Mouse (Mus musculus) liver, embryonic 11.5 days (tissue): ENCODE measurements around the gene Synpo2. TPM values are rescaled to one million over a fixed set of nuclear protein-coding genes. Genes with fewer than 3 reads are reported as not detected.

ENCODE experiments used
- ATAC-seq: fragments of 200-750 bp; cut with Nextera tagmentation; replicated peaks from 2 replicates; pipeline ENCODE4 v1.8.0; 2017; ENCODE audit warnings: moderate number of reproducible peaks, mild to moderate bottlenecking, moderate TSS enrichment, moderate library complexity; ENCODE audit not compliant: low FRiP score
- DNase-seq: peaks from one replicate; pipeline ENCODE4 v3.0.0-alpha.2; 2017; ENCODE audit warnings: low spot score
- H3K27ac ChIP-seq: fragments of 300-500 bp; sonication (generic); 2 replicates; pipeline ENCODE4 v1.5.1; 2014; ENCODE audit warnings: mild to moderate bottlenecking, low read depth, low read length, control low read depth
- H3K27me3 ChIP-seq: fragments of 300-500 bp; sonication (generic); replicated peaks from 2 replicates; pipeline ENCODE4 v1.6.1; 2014; ENCODE audit warnings: low read length, mixed read lengths; ENCODE audit not compliant: control insufficient read depth, insufficient read depth
- H3K36me3 ChIP-seq: fragments of 300-500 bp; sonication (generic); 2 replicates; pipeline ENCODE4 v1.6.1; 2014; ENCODE audit warnings: mild to moderate bottlenecking, low read length, moderate library complexity, mixed read lengths; ENCODE audit not compliant: control insufficient read depth, insufficient read depth
- H3K4me1 ChIP-seq: fragments of 300-500 bp; sonication (generic); replicated peaks from 2 replicates; pipeline ENCODE4 v1.6.1; 2014; ENCODE audit warnings: low read length, mixed read lengths; ENCODE audit not compliant: control insufficient read depth, insufficient read depth
- H3K4me2 ChIP-seq: fragments of 300-500 bp; sonication (generic); 2 replicates; pipeline ENCODE4 v1.6.1; 2014; ENCODE audit warnings: mild to moderate bottlenecking, control low read depth, moderate library complexity
- H3K4me3 ChIP-seq: fragments of 300-500 bp; sonication (generic); 2 replicates; pipeline ENCODE4 v1.5.1; 2014; ENCODE audit warnings: low read depth, low read length, control low read depth
- H3K9ac ChIP-seq: fragments of 300-500 bp; sonication (generic); 2 replicates; pipeline ENCODE4 v1.6.1; 2014; ENCODE audit warnings: low read depth, low read length, control low read depth
- H3K9me3 ChIP-seq: fragments of 300-500 bp; sonication (generic); 2 replicates; pipeline ENCODE4 v1.6.1; 2016; ENCODE audit warnings: low read length, inconsistent platforms, mixed read lengths; ENCODE audit not compliant: control insufficient read depth
- WGBS: fragments of 180-500 bp; shearing (Covaris S2); extraction: QIAGEN DNeasy Blood & Tissue Kit; methylation state at CpG from one replicate; pipeline ENCODE4 v1.1.7; 2014; 5-methylcytosine and 5-hydroxymethylcytosine counted together
- polyA plus RNA-seq: library from polyadenylated mRNA; unstranded; fragments of >200 nt; fragmentation: Nextera tagmentation; extraction: Ambion mirVana; gene quantifications from 2 replicates; pipeline ENCODE4 v1.2.1, GENCODE M21; 2014

The Synpo2 gene
- polyA plus RNA-seq, 1 experiment from 2014 or later = 1.9 TPM

DNA sequence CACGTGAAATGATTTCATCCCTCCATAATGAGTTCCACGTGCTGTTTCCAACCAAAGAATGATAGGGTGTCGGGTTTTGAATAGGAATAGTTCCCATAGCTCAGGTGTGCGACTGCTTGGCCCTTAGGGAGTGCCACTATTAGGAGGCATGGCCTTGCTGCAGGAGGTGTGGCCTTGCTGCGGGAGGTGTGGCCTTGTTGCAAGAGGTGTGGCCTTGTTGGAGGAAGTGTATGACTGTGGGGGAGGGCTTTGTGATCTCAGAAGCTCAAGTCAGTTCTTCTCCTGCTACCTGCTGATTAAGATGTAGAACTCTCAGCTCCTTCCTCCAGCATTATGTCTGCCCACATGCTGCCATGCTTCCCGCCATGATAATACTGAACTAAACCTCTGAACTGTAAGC, 17.3 kb downstream of the Synpo2 start:
- no peak overlapping the region for H3K9ac ChIP-seq
- H3K36me3 ChIP-seq = no peaks in the 10 kb centered on the region
- DNase-seq (no peak), ATAC-seq (peak; percentile 61; the same call in 1 of the 2 replicates)
- no peak overlapping the region for H3K27ac ChIP-seq
- H3K4me2 ChIP-seq = no peak overlapping the region
- H3K9me3 ChIP-seq = no peaks in the 10 kb centered on the region
- WGBS = 50% methylated on average over 6 of the region's 6 CpGs
- H3K4me3 ChIP-seq = no peak overlapping the region
- no peaks in the 10 kb centered on the region for H3K27me3 ChIP-seq
- H3K4me1 ChIP-seq = no peaks in the 10 kb centered on the region

- Histone ChIP-seq H3K9ac (no peak overlapping the region), H3K4me1 (no peaks in the 10 kb centered on the region), H3K4me3 (no peak overlapping the region), H3K4me2 (no peak overlapping the region), H3K27me3 (no peaks in the 10 kb centered on the region), H3K36me3 (no peaks in the 10 kb centered on the region), H3K9me3 (no peaks in the 10 kb centered on the region), H3K27ac (no peak overlapping the region)
- ATAC-seq = no peak
- 67% methylated on average over 4 of the region's 4 CpGs for WGBS
- no peak for DNase-seq
Measured at GRCm38 (mm10) chr3:123208891-123209290, 27.1 kb downstream of the Synpo2 start.

DNA sequence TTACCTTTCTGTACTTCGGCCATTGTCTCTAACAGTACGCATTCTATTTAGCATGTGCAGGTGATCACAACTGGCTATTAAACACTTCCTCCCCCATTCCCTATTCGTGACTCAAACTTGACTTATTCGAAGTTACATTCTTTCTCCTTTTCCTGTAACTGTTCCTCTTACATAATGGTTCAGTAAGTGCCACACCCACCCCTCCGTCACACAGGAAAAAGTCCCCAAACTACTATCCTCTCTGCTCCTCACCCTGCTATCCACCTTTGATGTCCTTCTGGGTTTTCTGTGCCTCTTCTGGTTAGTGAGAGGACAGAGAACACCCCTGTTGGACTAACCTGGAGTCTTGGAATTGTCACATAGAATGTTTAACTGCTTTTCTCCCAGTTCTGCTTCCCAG, 28.6 kb downstream of the Synpo2 start:
- no peaks in the 10 kb centered on the region for H3K36me3 ChIP-seq
- no peak overlapping the region for H3K9ac ChIP-seq
- no peak overlapping the region for H3K4me3 ChIP-seq
- ATAC-seq (no peak), DNase-seq (no peak)
- no peak overlapping the region for H3K4me2 ChIP-seq
- no peaks in the 10 kb centered on the region for H3K4me1 ChIP-seq
- H3K9me3 ChIP-seq = no peaks in the 10 kb centered on the region
- no peak overlapping the region for H3K27ac ChIP-seq
- 72% methylated on average over 5 of the region's 5 CpGs for WGBS
- no peaks in the 10 kb centered on the region for H3K27me3 ChIP-seq

GRCm38 (mm10) chr3:123205485-123205884, 30.5 kb downstream of the Synpo2 start:
- no peaks in the 10 kb centered on the region for H3K27me3 ChIP-seq
- H3K9me3 ChIP-seq = no peaks in the 10 kb centered on the region
- H3K36me3 ChIP-seq = no peaks in the 10 kb centered on the region
- H3K4me3 ChIP-seq = no peak overlapping the region
- H3K27ac ChIP-seq = no peak overlapping the region
- DNase-seq = no peak
- H3K9ac ChIP-seq = no peak overlapping the region
- 78% methylated on average over 7 of the region's 7 CpGs for WGBS
- no peak for ATAC-seq
- H3K4me2 ChIP-seq = no peak overlapping the region
- no peaks in the 10 kb centered on the region for H3K4me1 ChIP-seq

DNA sequence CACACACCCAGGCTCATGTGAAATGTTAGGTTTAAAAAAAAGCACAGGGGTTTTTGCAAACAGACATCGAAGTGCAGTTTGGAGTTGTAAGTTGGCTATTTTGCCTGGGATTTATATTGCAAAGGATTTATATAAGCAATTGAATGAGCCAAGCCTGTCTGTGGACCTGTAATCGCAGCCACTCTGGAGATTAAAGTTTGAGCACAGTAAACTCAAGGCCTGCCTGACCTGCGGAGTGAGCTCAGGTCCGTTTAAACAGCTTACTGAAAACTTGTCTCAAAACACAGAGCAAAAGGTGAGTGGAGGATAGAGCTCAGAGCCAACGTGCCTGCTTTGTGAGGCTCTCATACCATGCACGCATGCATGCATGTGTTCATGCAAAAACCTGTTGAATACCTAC, 30.9 kb downstream of the Synpo2 start:
- no peak overlapping the region for H3K4me3 ChIP-seq
- H3K27me3 ChIP-seq = no peaks in the 10 kb centered on the region
- H3K9ac ChIP-seq = no peak overlapping the region
- H3K9me3 ChIP-seq = no peaks in the 10 kb centered on the region
- ATAC-seq (no peak), DNase-seq (no peak)
- no peaks in the 10 kb centered on the region for H3K4me1 ChIP-seq
- WGBS = 68% methylated on average over 6 of the region's 6 CpGs
- no peak overlapping the region for H3K4me2 ChIP-seq
- H3K36me3 ChIP-seq = no peaks in the 10 kb centered on the region
- H3K27ac ChIP-seq = no peak overlapping the region

GRCm38 (mm10) chr3:123204658-123205057, 31.3 kb downstream of the Synpo2 start:
- 55% methylated on average over 4 of the region's 4 CpGs for WGBS
- Histone ChIP-seq H3K9ac (no peak overlapping the region), H3K4me3 (no peak overlapping the region), H3K36me3 (no peaks in the 10 kb centered on the region), H3K27me3 (no peaks in the 10 kb centered on the region), H3K27ac (no peak overlapping the region), H3K9me3 (no peaks in the 10 kb centered on the region), H3K4me1 (no peaks in the 10 kb centered on the region), H3K4me2 (no peak overlapping the region)
- no peak for DNase-seq
- ATAC-seq = no peak

DNA sequence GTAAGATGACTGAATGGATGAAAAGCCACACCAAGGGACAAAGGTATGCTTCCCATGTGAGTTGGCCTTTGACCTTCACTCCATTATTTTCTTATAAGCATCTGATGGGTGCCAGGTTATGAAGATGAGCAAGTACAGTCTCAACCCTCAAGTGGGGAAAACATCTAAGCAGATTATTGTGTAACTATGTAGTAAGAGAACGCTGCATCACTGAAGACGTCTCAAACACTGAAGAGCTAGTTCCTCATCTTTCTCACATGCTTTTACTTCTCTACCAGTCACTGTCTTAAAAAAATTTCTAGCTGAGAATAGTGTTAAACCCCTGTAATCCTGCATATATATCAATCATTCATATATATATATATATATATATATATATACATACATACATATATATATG, 34.2 kb downstream of the Synpo2 start:
- no peak for DNase-seq

DNA sequence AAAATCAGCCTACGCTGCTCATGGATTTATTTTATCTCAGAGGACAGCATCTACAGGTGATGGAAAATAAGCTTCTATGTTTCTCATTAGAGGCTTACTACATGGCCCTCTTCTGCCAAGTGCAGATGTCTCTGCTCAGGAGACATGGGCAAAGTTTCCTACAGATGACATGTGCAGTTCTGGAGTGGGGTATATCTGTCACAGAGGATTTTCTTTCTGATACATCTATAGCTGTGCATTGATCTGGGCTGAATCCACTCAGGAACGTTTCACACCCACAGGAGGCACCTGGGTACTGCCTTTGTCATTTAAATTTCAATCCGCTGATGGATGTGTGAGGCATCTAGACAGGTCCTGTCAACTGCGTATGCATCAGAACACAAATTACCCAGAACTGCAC, 42.2 kb downstream of the Synpo2 start:
- Histone ChIP-seq H3K4me2 (no peak overlapping the region), H3K4me3 (no peak overlapping the region), H3K9ac (no peak overlapping the region), H3K27me3 (no peaks in the 10 kb centered on the region), H3K4me1 (no peaks in the 10 kb centered on the region), H3K27ac (no peak overlapping the region), H3K36me3 (no peaks in the 10 kb centered on the region), H3K9me3 (no peaks in the 10 kb centered on the region)
- DNase-seq = no peak
- WGBS = 83% methylated on average over 4 of the region's 4 CpGs
- ATAC-seq = no peak

More for the DNA sequence above, 34.2 kb downstream of the Synpo2 start:
- no peak overlapping the region for H3K4me3 ChIP-seq
- WGBS = 82% methylated on average over 2 of the region's 2 CpGs
- no peaks in the 10 kb centered on the region for H3K4me1 ChIP-seq
- ATAC-seq = no peak
- no peaks in the 10 kb centered on the region for H3K36me3 ChIP-seq
- H3K27me3 ChIP-seq = no peaks in the 10 kb centered on the region
- no peak overlapping the region for H3K27ac ChIP-seq
- no peaks in the 10 kb centered on the region for H3K9me3 ChIP-seq
- no peak overlapping the region for H3K4me2 ChIP-seq
- H3K9ac ChIP-seq = no peak overlapping the region

DNA sequence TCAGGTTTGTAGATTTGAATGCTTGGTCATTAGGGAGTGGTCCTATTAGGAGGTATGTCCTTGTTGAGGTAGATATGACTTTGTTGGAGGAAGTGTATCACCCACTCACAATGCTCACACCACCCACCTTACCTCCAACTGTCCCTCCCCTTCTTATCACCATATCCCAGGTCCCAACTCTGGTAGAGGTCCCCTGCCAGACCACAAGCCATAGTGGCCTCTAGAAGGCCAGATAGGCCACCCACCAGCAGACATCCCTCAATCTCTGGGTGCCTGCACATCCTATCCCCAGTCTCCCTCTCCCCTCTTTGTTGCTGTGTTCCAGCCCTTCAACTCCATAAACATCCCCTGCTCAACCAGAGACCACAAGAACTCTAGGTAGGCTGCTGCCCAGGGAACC, 44.3 kb downstream of the Synpo2 start:
- H3K27me3 ChIP-seq = no peaks in the 10 kb centered on the region
- H3K9me3 ChIP-seq = no peaks in the 10 kb centered on the region
- H3K4me1 ChIP-seq = no peaks in the 10 kb centered on the region
- no peak overlapping the region for H3K27ac ChIP-seq
- no peak overlapping the region for H3K4me2 ChIP-seq
- no peak for DNase-seq
- H3K36me3 ChIP-seq = no peaks in the 10 kb centered on the region
- no peak overlapping the region for H3K4me3 ChIP-seq
- H3K9ac ChIP-seq = no peak overlapping the region
- ATAC-seq = no peak
